Mouse (Mus musculus): ENCODE measurements at regions not wholly inside any gene's neighbourhood (a gene's known extent, or its start where the extent isn't known, plus 50 kb on each side); places are given as distances from the start of the nearest gene placed in this dataset.

GRCm38 (mm10) chr3:42233756-42234155 is 491.3 kb downstream of the D3Ertd751e start:
- WGBS, result 88% methylated on average over 3 of the region's 3 CpGs
- DNase-seq (ENCODE audit: low spot score), result no peak
- Histone ChIP-seq H3K4me3 (no peak overlapping the region), H3K9me3 (0 out of 2 replicates have a peak, but pooled peaks cover 2% of the 10 kb centered on the region), H3K27ac (replicated peaks) (no peak overlapping the region), H3K27me3 (replicated peaks; ENCODE audit: low read depth, poor library complexity, severe bottlenecking) (no peaks in the 10 kb centered on the region), H3K36me3 (replicated peaks) (no peaks in the 10 kb centered on the region), H3K4me1 (no peaks in the 10 kb centered on the region)

- H3K27me3 ChIP-seq (replicated peaks; ENCODE audit: low read depth, poor library complexity, severe bottlenecking), result no peaks in the 10 kb centered on the region
- H3K27ac ChIP-seq (replicated peaks), result no peak overlapping the region
- WGBS, result 93% methylated on average over 1 of the region's 1 CpGs
- DNase-seq (ENCODE audit: low spot score), result no peak
- H3K9me3 ChIP-seq, result 0 out of 2 replicates have a peak, but pooled peaks cover 2% of the 10 kb centered on the region
- H3K4me1 ChIP-seq, result no peaks in the 10 kb centered on the region
- H3K4me3 ChIP-seq, result no peak overlapping the region
- no peaks in the 10 kb centered on the region for H3K36me3 ChIP-seq (replicated peaks)
Observed at GRCm38 (mm10) chr3:42235515-42235914, 493.1 kb downstream of the D3Ertd751e start.

All from embryonic facial prominence, embryonic 10.5 days (tissue).